Mouse (Mus musculus) right cerebral cortex, adult 2 months (tissue): ENCODE results near the gene Slamf1.
A peak's percentile ranks its signal among the peaks of the same experiment; 100 is the strongest.

ENCODE experiments used
- DNase-seq, 2 experiments: peaks; one replicate each; pipeline ENCODE4 v3.0.0; 2021 to 2022; ENCODE audit warnings: low spot score in 2 of 2

The Slamf1 gene

GRCm38 (mm10) chr1:171766898-171767297 lies at the start of gene Slamf1:
Slamf1 (plus strand) TSS chr1:171767127.
- no peak for DNase-seq

- no peak for DNase-seq
Measured at GRCm38 (mm10) chr1:171731195-171731594, 35.7 kb upstream of the Slamf1 start.

GRCm38 (mm10) chr1:171734898-171735297 lies 32.0 kb upstream of the Slamf1 start:
- DNase-seq: no peak

- DNase-seq: no peak
Measured at GRCm38 (mm10) chr1:171748127-171748969, 18.6 kb upstream of the Slamf1 start.

- DNase-seq: no peak
Measured at GRCm38 (mm10) chr1:171761853-171762448, 5.0 kb upstream of the Slamf1 start.

- DNase-seq: no peak
Measured at GRCm38 (mm10) chr1:171770996-171771395, 4.1 kb downstream of the Slamf1 start.

- DNase-seq: no peak
Measured at GRCm38 (mm10) chr1:171772121-171772735, 5.3 kb downstream of the Slamf1 start.

GRCm38 (mm10) chr1:171773232-171773989 lies 6.5 kb downstream of the Slamf1 start:
- no peak for DNase-seq

GRCm38 (mm10) chr1:171774266-171774665 lies 7.3 kb downstream of the Slamf1 start:
- DNase-seq: no peak

GRCm38 (mm10) chr1:171774678-171775077 lies 7.8 kb downstream of the Slamf1 start:
- no peak for DNase-seq

- peak; percentile 49 to 66 for DNase-seq
Measured at GRCm38 (mm10) chr1:171775781-171776180, 8.9 kb downstream of the Slamf1 start.

GRCm38 (mm10) chr1:171777026-171777425 lies 10.1 kb downstream of the Slamf1 start:
- DNase-seq: no peak

GRCm38 (mm10) chr1:171782287-171782915 lies 15.5 kb downstream of the Slamf1 start:
- no peak for DNase-seq

- no peak for DNase-seq
Measured at GRCm38 (mm10) chr1:171785871-171786270, 18.9 kb downstream of the Slamf1 start.

- no peak for DNase-seq
Measured at GRCm38 (mm10) chr1:171787281-171788015, 20.5 kb downstream of the Slamf1 start.

GRCm38 (mm10) chr1:171788461-171789283 lies 21.7 kb downstream of the Slamf1 start:
- DNase-seq: peak in 1 of 2 experiments; percentile 56

- no peak for DNase-seq
Measured at GRCm38 (mm10) chr1:171789407-171789806, 22.5 kb downstream of the Slamf1 start.

- DNase-seq: no peak
Measured at GRCm38 (mm10) chr1:171791491-171791890, 24.6 kb downstream of the Slamf1 start.

- DNase-seq: no peak
Measured at GRCm38 (mm10) chr1:171796185-171796584, 29.3 kb downstream of the Slamf1 start.

- DNase-seq: no peak
Measured at GRCm38 (mm10) chr1:171797840-171798239, 30.9 kb downstream of the Slamf1 start.
